In the genomic region with DNA sequence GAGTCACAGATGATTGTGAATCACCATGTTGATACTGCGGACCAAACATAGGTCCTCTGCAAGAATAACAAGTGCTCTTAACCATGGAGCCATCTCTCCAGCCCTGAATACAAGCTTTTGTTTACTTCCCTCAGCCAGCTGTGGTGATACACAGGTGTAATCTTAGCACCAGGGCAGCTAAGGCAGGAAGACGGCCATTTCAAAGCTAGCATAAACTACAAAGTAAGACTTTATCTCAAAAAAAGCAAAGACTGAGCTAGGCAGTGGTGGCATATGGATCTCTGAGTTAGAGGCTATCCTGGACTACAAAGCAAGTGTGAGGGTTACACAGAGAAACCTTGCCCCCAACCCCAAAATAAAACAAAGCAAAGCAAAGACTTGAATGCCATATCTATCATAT, we compare ENCODE assay signal across 31 mouse cellular contexts. TPM values are rescaled to one million over a fixed set of nuclear protein-coding genes. Genes with fewer than 3 reads are reported as not detected.
DNase-seq lines count a peak whose midpoint lies in the region; ATAC-seq and TF ChIP-seq lines count a peak whose summit lies in the region.
"Had no signal": no experiment of that assay in that cellular context is flagged by ENCODE, and none has a peak within 500 bp of the region (broad histone marks: within the 10 kb centered on the region; RNA-seq: fewer than 3 reads in every experiment).

No protein-coding gene starts in this region.

- 0 out of 2 replicates have a peak overlapping the region, but pooled peaks have one; percentile 39 for H3K27ac ChIP-seq in small intestine, adult 2 months (ENCODE audit: insufficient read depth, low read depth, low read length)
- H3K27ac ChIP-seq in hindbrain, embryonic 11.5 days (ENCODE audit: low read depth, low read length): no peak overlapping the region
- H3K27ac ChIP-seq: embryonic facial prominence, embryonic 10.5 days; embryonic facial prominence, embryonic 13.5 days; forebrain, embryonic 12.5 days; forebrain, embryonic 15.5 days; heart, adult 2 months; heart, embryonic 10.5 days; heart, embryonic 13.5 days; hindbrain, embryonic 10.5 days; hindbrain, embryonic 14.5 days had no signal

- no peak overlapping the region for H3K4me2 ChIP-seq in hindbrain, embryonic 11.5 days (replicated peaks; ENCODE audit: low read depth, low read length)
- H3K4me2 ChIP-seq: embryonic facial prominence, embryonic 13.5 days; forebrain, embryonic 12.5 days; forebrain, embryonic 15.5 days; heart, embryonic 13.5 days; hindbrain, embryonic 14.5 days had no signal

- WGBS in small intestine, adult 2 months: 79% methylated on average over 2 of the region's 2 CpGs
- 98% methylated on average over 2 of the region's 2 CpGs for WGBS in hindbrain, embryonic 11.5 days

- no peaks in the 10 kb centered on the region for H3K36me3 ChIP-seq in small intestine, adult 2 months (ENCODE audit: control insufficient read depth, insufficient read depth, low read length)
- H3K36me3 ChIP-seq in hindbrain, embryonic 11.5 days (ENCODE audit: control insufficient read depth, insufficient read depth, low read length): no peaks in the 10 kb centered on the region
- H3K36me3 ChIP-seq: forebrain, embryonic 12.5 days had no signal

- peak; percentile 22 for DNase-seq in induced T-regulatory cell, adult 2 months (ENCODE audit: low read depth)
- peak; percentile 47 to 60 for DNase-seq in thymus, postnatal 10 days (ENCODE audit: low spot score in 2 of 2)
- DNase-seq in thymus, postnatal 36 days: peak; percentile 29 to 45
- no peak for DNase-seq in right cerebral cortex, postnatal 25 days
- no peak for DNase-seq in urinary bladder, adult 2 months (ENCODE audit: low spot score)
- DNase-seq in hindbrain, embryonic 11.5 days (ENCODE audit: low spot score): no peak
- DNase-seq: adrenal gland, adult 8-10 months; adrenal gland, postnatal 25 days; B cell, adult 2 months; cerebellum, adult 11-12 months; cerebellum, adult 8-10 months; cerebellum, postnatal 10 days; cerebellum, postnatal 36 days; embryo, embryonic 11 days; gastrocnemius, postnatal 10 days; gastrocnemius, postnatal 36 days; heart, adult 2 months; heart, postnatal 36 days had no signal

- TF ChIP-seq POLR2A in small intestine, adult 2 months (IDR thresholded peaks at IDR 0.05; ENCODE audit: low read depth, low read length): no peak

- H3K4me1 ChIP-seq in small intestine, adult 2 months (ENCODE audit: control insufficient read depth, insufficient read depth, insufficient read length, low read length): peaks cover 12% of the 10 kb centered on the region; the same call in 1 of the 2 replicates
- no peaks in the 10 kb centered on the region for H3K4me1 ChIP-seq in hindbrain, embryonic 11.5 days (replicated peaks; ENCODE audit: control insufficient read depth, insufficient read depth, low read length)

- H3K9ac ChIP-seq in hindbrain, embryonic 11.5 days (ENCODE audit: low read depth, low read length): no peak overlapping the region
- H3K9ac ChIP-seq: embryonic facial prominence, embryonic 13.5 days; forebrain, embryonic 12.5 days; forebrain, embryonic 15.5 days; heart, embryonic 13.5 days; hindbrain, embryonic 14.5 days had no signal

- no peak overlapping the region for H3K4me3 ChIP-seq in small intestine, adult 2 months (ENCODE audit: low read depth, low read length)
- H3K4me3 ChIP-seq in hindbrain, embryonic 11.5 days (ENCODE audit: low read depth, low read length): no peak overlapping the region
- H3K4me3 ChIP-seq: embryonic facial prominence, embryonic 10.5 days; embryonic facial prominence, embryonic 13.5 days; erythroblast, embryonic 14.5 days; forebrain, embryonic 12.5 days; forebrain, embryonic 15.5 days; heart, adult 2 months; heart, embryonic 10.5 days; heart, embryonic 13.5 days; hindbrain, embryonic 10.5 days had no signal

- TF ChIP-seq CTCF in small intestine, adult 2 months (IDR thresholded peaks at IDR 0.05; ENCODE audit: extremely low read depth, insufficient read length, insufficient replicate concordance, low read depth, low read length): no peak

- no peaks in the 10 kb centered on the region for H3K9me3 ChIP-seq in hindbrain, embryonic 11.5 days (ENCODE audit: control insufficient read depth, low read length)
- H3K9me3 ChIP-seq: embryonic facial prominence, embryonic 10.5 days; embryonic facial prominence, embryonic 13.5 days; forebrain, embryonic 12.5 days; forebrain, embryonic 15.5 days; G1E; heart, embryonic 10.5 days; heart, embryonic 13.5 days; hindbrain, embryonic 10.5 days had no signal

- ATAC-seq in hindbrain, embryonic 11.5 days (ENCODE audit: low FRiP score): no peak
- ATAC-seq: forebrain, embryonic 15.5 days; Patski had no signal

- no peaks in the 10 kb centered on the region for H3K27me3 ChIP-seq in small intestine, adult 2 months (ENCODE audit: control insufficient read depth, insufficient read depth, low read length)
- H3K27me3 ChIP-seq in hindbrain, embryonic 11.5 days (ENCODE audit: control insufficient read depth, insufficient read depth, low read length): no peaks in the 10 kb centered on the region
- H3K27me3 ChIP-seq: CH12.LX; embryonic facial prominence, embryonic 13.5 days; forebrain, embryonic 12.5 days; forebrain, embryonic 15.5 days; heart, embryonic 13.5 days; Patski had no signal

RNA-seq across cellular contexts. Expression of a gene that starts 3.1 kb away (rescaled TPM):
- 0.77 and 1.8 TPM in 2 replicates for polyA plus RNA-seq in small intestine, adult 2 months (2012; rRNA removed)
- 10.0 and 10.9 TPM in 2 replicates for polyA plus RNA-seq in urinary bladder, adult 2 months (2012; rRNA removed)
- polyA plus RNA-seq in hindbrain, embryonic 11.5 days (2014; fragmentation: Nextera tagmentation; extraction: Ambion mirVana): 15.5 and 35.8 TPM in 2 replicates

Comparison
In these comparisons a context has a peak if more than half of its experiments do, and no peak if none do; other contexts are left out.
1. DNase-seq: peak in induced T-regulatory cell, adult 2 months (single experiment), thymus, postnatal 10 days (2 of 2) and thymus, postnatal 36 days (2 of 2); none in right cerebral cortex, postnatal 25 days (single experiment), urinary bladder, adult 2 months (single experiment) and hindbrain, embryonic 11.5 days (single experiment).